Mouse (Mus musculus) erythroid progenitor cell, adult 5-6 weeks (primary cell): ENCODE data around the gene Oprd1. TPM values are rescaled to one million over a fixed set of nuclear protein-coding genes. Genes with fewer than 3 reads are reported as not detected.

Experiments
- ATAC-seq: replicated peaks from 2 replicates; pipeline ENCODE4 v1.8.0; 2016; ENCODE audit warnings: moderate number of reproducible peaks, mild to moderate bottlenecking, moderate TSS enrichment, inconsistent platforms; ENCODE audit not compliant: poor library complexity, low FRiP score, severe bottlenecking
- total RNA-seq, 2 experiments: library from RNA; stranded (forward) in 1 of 2; stranded (reverse) in 1 of 2; fragments of 150-400 nt in 1 of 2; fragments of 186-747, 209-891 nt in 1 of 2; gene quantifications; 2 replicates each; pipeline versions ENCODE4 v1.2.3 to v1.2.4; 2015 to 2017; ENCODE audit warnings: low replicate concordance in 2 of 2

Oprd1 gene
- total RNA-seq, 2 experiments from 2014 or later, result not detected

DNA sequence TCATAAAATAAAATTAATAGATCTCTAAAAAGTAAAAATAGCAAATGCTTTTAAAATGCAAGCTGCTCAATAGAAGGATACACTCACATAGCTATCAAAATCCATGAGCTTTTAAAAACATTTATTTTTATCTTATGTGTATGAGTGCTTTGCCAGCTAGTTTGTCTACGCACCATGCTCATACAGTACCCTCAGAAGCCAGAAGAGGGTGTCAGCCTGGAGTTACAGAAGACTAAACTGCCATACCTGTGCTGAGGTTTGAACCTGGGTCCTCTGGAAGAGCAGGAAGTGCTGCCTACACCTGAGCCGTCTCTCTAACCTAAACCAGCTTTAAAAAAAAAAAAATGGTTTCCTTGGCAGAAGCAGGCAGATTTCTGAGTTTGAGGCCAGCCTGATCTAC is 5.6 kb downstream of the Oprd1 start:
- ATAC-seq, result no peak

DNA sequence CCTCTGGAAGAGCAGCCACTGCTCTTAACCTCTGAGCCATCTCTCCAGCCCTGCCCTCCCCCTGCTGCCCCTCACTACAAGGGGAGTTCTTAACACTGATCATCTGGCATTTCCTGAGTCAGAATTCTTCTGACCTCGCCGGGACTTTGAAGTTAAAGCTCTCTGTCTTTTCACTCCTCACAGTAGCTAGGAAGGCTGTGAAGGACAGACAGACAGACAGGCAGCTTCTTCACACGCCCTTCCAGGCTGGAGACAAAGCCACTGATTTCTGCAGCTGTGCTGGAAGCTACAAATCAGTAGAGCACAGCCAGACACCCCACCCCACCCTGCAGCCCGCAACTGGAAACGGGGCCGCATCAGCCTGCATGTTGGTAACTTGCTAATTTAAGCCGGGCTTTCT is 7.3 kb downstream of the Oprd1 start:
- no peak for ATAC-seq

DNA sequence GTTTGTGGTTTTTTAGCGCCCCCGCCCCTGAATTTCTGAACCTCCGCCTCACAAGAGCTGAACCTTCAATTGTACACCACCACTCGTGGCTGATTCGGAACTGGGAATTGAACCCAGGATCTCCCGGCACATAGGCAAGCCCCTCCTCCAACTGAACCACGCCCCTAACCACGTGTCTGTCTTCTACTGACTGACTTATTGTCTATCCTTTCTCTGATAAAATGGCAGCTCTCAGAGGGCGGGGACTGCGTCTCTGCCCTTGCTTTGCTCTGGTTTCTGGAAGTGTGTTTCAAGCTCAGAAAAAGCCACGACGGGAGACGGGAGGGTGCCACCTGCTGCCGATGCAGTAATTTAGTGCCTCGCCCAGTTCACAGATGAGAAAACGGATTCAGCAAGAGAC is 10.4 kb downstream of the Oprd1 start:
- ATAC-seq, result no peak

DNA sequence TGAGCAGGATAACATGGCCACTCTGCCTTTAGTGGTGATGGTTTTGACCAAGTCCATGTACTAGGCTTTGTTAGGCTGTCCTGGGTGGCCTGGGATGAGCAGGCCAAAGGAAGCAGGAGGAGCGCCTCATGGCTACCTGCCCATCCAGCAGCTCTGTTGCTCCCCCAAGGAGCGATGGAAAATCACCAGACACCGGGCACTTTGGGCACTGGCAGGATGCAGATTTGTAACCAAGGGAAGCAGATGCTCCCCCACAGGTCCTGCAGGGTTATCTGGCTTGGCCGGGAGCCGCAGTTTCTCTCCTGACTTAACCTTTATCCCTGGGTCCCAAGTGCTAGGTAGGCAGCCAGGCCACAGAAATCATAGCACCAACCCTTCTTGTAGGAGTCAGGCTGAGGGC is 10.9 kb downstream of the Oprd1 start:
- ATAC-seq, result no peak

DNA sequence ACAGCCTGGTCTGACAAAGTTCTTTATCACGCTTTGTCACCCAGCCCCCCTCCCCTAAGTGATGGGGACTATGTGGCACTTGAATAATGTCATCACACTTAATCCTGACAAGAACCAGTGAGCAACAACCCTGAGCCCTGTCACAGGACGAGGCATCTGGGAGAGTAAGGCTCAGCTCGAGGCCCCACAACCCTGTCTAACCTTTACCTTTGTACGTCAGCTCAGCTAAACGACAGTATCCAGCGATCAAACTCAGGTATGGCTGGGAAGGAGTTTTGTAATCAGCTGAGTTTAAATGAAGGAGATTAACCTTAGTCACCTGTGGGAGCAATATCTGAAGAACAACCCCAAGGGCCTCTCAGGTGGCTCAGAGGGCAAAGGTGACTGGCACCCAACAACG is 12.0 kb downstream of the Oprd1 start:
- ATAC-seq, result no peak

DNA sequence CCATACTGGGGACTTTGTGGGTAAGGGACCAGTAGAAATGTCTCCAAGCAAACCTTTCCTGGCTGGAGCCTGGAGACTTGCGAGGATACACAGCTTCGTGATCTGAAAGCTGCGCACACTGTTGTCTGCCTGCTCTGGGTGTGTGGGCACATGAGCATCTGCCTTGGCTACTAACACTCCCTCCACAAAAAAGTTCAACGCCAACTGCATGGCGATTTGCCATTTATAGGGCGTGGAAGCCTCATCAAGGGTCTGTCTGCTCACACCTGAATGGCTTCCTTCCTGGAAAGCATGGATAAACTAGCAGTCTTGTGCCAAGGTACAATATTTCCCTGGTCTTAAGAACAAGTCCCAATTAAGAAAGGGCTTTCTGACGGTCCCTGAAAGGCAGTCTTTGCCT is 12.5 kb downstream of the Oprd1 start:
- no peak for ATAC-seq

DNA sequence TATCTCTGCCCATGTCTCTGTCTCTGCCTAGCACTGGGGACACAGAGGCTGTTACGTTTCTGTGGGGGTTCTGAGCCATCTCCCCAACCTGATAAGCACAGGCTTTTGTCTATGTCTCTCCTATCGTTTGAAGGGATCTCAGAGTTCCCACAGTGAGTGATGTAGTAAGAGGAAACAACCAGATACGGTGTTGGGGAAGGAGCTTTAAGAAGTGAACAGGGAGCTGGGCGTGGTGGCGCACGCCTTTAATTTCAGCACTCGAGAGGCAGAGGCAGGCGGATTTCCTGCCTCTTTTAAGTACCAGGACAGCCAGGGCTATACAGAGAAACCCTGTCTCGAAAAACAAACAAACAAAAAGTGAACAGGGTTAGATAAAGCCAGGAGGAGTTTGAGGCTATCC is 13.2 kb downstream of the Oprd1 start:
- no peak for ATAC-seq

DNA sequence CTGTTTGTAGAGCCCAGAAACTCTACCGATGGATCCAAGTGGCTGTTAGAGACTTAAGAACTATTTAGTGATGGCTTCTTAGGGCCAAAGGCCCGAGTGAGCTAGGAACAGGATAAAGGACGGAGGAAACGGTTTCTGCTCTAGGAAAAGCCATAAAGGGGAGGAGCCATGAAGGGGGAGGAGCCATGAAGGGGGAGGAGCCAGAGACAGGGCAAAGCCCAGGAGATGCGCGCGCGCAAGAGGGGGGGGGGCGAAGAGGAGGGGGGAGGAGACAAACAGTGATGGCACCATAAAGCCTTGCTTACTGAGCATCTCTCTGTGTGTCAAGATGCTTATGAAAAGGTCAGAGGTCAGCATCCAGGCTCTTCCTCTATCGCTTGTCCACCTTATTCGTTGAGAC is 13.6 kb downstream of the Oprd1 start:
- ATAC-seq, result no peak

DNA sequence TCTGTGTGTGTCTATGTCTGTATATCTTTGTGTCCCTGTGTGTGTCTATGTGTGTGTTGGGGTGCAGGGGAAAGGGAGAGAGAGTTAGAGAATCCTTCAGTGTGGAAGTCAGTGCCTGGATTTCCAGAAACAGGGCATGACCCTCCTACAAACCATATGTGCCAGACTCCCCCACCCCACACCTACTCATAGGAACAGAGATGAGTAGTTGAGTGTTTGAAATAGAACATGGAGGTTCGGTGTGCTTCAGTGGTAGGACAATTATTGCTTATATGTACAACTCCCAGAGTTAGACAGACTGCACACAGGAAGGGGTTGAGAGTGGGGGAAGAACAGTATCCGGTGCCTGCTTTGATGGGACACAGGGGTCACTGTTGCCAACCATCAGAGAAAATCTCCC is 14.2 kb downstream of the Oprd1 start:
- no peak for ATAC-seq

DNA sequence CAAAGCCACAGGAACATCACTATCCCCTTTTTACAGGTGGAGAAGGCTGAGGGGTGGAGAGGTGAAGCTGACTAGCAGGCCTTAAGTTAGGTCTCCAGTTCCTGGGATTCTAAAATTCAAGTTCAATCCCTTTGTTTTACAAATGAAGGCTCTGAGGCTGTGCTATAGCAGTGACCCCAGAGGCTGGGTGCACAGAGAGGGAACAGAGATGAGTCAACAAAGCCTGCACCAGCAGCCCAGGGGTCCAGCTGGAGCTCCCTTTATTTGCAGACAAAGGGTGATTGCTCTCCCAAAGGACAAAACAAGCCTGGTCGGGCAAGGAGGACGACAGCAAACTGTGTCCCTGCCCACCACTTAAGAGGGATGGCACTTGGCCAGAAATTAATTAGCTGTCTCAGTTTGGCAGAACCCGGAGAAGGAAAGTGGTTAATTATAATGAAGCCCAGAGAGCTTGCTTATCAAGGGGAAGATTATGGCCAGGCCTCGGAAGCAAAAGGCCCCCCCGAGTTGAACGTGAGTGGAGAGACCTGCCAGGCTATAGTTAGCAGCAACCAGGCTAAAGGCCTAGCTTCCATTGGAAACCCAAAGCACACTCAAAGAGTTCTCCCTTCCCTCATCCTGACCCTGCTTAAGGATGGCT is 15.2 kb downstream of the Oprd1 start:
- no peak for ATAC-seq

DNA sequence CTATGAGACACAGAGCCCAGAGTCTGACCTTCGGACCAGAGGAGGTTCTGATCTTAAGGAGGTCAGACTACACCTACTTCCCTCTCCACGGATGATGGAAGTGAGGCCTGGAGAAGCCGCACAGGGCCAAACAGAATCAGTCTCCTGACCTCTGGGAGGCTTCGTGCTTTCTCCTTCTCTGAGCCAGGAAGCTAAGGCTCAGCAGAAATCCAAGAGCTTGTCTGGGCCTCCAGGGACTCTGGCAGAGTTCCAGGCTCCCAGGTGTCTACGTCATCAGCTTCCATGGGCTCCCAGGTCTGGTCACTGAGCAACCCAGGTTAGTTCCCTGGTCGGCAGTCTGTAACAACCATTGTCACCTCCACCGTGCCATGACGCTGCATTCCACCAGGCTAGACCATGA is 17.2 kb downstream of the Oprd1 start:
- no peak for ATAC-seq

DNA sequence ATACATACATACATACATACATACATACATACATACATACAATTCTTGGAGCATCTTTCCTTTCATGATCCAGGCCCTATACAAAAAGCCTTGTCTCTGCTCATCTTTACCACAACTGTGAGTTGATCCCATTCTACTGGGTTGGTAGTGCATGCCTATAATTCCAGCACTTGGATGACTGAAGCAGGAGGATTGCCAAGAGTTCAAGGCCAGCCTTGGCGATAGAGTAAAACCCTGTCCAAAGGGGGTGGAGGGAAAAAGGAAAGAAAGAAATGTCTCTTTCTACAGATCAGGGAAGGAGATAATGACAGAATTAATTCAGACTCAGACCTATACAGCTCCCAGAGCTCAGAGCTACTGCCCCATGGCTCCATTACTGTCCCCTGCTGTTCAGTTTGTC is 21.1 kb downstream of the Oprd1 start:
- no peak for ATAC-seq

DNA sequence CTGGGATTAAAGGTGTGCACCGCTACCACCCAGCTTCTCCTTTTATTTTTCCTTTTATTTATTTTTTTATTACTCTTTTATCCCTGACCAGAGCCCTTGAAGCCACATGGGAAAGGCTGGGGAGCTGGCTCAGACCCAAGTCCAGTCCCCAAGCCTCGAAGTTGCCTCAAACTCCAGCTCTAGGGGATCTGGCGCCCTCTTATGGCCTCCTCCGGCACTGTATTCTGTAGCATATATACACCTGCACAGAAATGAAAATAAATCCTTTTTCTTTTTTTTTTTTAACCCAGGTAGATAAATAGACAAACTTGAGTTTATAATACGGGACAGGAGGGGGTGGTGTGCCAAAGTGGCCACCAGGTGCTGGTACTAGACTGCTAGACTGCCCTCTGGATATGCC is 22.6 kb downstream of the Oprd1 start:
- ATAC-seq, result no peak

DNA sequence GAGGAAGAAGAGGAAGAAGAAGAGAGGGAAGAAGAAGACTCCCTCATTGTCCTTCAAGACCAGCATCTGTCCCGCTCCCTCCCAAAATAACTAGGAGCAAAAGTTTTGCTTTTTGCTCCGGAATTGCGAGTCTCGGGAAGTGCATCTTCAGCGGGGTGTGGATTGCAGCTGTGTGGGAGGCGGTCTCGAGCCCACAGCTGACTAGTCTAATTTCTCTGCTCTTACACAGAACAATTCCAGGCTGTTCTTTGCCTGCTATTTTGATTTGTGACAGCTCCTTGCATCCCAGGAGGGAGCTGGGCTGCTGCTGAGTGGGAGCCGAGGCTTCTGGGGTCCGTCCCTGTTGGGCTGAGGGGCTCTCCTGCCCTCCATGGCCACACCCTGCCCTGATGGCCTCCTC is 24.7 kb downstream of the Oprd1 start:
- no peak for ATAC-seq

DNA sequence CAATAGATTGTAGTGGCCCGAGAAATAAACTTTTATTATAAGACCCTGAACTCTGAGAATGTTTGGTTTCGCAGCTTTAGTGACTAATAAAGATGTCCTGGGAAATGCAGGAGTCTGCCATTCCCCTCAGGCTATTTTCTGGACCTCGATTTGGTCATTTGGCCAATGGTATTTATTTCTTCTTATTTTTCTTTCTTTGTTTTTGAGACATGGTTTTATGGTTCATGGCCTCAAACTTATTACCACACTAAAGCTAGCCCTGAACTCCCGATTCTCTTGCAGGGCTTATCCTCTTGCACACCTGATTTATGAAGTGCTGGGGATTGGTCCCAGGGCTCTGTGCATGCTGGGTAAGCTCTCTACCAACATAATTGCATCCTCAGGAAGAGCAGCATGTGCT is 28.0 kb downstream of the Oprd1 start:
- ATAC-seq, result no peak

DNA sequence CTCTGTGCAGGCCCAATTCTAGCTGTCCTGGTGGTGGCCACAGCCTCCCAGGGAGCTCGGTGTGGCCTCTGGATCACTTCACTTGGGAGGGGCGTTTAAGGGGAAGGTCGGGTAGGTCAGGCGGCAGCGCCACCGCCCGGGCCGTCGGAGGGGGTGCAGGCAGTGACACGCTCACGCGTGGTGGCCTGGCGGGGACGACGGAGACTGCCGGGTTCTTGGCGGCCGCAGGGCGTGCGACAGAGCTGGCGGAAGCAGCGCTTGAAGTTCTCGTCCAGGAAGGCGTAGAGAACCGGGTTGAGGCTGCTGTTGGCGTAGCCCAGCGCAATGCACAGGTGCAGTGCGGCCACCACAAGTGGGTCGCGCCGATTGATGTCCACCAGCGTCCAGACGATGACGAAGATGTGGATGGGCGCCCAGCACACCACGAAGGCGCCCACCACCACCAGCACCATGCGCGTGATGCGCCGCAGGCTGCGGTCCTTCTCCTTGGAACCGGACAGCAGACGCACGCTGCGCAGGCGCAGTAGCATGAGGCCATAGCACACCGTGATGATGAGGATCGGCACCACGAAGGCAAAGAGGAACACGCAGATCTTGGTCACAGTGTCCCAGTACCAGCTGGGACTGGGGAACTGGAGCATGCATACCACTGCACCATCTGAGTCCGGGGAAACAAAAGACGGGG is 30.7 kb downstream of the Oprd1 start:
- no peak for ATAC-seq

DNA sequence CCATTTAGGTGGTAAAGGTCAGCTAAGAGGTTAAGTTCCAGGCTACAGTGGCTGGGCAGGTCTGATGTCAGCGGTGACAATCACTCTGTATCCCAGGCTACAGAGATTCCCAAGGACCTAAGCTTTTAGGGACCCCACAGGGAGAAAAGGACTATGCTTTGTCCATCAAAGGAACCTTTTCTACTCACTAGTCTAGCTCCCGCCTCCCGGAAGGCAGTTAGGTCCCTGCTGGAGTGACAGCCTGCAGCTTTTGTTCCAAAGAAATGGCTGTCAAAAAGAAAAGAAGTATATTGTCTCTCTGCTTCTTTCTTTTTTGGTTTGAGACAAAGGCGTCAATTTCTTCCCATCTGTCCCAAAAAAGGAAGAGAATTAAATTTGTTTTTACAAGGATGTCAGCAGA is 33.1 kb downstream of the Oprd1 start:
- ATAC-seq, result no peak

DNA sequence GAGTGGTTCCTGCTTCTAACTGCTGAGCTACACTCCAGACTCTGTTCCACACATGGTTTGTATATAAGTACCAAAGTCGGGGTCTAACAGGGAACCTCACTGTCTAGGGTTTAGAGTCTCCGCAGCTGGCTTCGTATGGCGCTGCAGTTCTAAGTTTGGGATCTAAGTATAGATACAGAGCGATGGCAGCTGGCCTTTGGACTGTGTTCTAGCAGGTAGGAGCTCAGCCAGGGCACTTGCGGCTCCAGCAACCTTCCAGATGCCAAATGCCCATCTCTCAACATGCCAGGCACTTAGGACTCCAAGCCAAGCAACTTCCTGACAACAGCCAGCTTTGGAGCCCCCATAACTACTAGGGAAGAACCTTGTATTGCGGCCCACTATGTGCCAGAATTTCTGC is 36.1 kb downstream of the Oprd1 start:
- ATAC-seq, result no peak

DNA sequence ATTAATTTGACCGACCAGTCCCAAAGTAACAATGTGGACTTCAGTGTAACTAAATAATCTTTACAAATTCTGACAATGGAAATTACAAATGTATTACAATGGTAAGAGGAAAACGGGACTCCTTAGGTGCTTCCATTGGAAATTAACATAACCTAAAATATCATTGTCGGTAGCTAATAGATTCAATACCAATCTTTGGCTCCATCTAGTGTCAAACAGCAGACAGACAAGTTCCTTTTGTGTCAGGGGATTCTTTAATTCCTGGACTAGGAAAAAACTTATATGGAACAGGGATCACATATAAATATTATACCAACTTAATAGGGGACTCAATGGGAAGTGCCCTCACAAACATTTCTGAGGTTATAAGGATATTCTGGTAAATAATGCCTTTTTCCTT is 43.1 kb downstream of the Oprd1 start:
- ATAC-seq, result no peak

DNA sequence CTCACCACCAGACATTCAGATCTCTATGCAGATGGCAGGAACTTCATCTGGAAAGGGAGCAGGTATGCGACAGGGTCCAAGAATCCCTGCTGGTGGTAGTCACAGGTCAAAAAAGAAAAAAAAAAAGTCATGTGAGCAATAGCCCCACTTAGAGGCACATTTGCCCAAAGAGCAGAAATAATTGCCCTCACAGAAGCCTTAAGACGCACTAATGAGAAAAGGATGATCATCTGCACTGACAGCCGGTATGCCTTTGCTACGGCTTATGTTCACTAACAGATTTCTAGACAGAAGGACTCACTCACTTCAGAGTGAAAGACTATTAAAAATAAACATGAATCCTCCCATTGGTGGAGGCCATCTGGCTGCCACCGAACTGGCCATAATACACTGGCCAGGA is 44.7 kb downstream of the Oprd1 start:
- no peak for ATAC-seq

DNA sequence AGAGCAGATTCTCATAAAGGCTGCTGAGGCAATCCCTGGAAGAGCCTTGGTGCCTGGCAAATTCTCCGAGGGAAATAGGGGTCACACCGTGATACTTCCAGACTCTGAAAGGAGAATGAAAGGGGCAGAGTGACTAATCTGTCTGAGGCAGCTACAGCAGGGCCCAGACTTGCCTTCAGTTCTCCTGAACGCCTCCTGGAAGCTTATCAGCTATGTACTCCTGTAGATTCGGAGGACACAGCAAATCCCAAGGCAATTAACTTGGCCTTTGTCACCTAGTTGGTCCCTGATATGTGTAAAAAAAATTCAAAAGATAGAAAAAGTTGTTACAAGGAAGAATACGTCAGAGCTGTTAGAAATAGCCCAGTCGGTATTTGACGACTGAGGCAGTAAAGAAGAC is 49.2 kb downstream of the Oprd1 start:
- no peak for ATAC-seq

DNA sequence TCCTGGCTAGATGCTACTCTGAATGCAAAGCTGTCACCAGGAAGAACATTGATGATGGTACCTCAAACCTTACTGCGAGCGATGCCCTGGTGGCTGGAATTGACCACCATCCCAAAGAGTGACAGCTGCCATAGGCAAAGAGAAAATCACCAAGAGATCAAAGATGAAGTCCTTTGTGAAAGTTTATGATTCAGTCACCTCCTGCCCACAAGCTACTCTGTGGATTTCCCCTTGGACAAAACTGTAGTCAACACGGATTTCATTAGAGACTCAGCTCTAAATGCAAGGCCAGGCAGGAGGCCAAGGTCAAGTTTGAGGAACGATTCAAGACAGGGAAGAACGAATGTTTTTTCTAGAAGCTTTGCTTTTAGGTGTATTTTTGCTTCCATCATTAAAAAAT is 50.4 kb downstream of the Oprd1 start:
- ATAC-seq, result no peak
